19 mouse cellular contexts compared by ENCODE assay signal in the genomic region with DNA sequence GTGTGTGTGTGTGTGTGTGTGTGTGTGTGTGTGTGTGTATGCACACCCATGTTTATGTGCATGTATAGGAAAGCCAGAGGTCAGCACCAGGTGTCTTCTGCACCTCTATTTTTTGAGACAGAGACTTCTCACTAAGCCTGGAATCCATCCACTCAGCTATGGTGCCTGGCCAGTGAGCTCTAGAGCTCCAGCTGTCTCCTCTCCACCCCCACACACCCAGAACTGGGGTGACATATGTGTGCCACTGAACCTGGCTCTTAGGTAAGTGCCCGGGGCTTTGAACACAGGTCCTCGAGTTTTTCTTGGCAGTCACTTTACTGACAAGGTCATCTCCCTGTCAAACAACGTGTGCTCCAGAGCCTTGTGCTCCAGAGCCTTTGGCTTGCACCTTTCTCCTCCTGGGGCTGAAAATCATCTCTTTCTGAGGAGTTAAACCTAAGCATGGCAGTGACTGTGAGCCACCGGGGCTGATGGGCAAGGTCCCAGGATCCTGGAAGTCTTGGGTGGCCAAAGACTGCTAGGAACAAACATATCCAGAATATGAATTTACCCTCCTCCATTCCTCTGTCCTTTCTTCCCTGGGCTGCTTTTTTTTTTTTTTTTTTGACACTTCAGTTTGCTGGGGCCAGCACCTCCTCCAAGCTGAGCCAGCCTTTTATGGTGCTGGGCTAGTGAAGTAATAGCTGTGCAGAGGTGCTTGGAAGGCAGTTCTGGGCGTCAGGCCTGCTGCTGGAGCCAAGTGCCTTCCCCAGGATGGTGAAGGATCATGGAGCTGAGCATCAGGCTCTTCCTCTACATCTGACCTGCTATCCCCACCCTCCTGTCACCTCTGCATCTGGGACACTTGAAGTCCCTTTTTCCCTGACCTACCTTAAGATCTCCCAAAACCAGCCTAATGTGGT.
DNase-seq lines count a peak whose midpoint lies in the region; TF ChIP-seq lines count a peak whose summit lies in the region.
"Had no signal": no experiment of that assay in that cellular context is flagged by ENCODE, and none has a peak within 500 bp of the region (broad histone marks: within the 10 kb centered on the region; RNA-seq: fewer than 3 reads in every experiment).

No protein-coding gene starts in this region.

- H3K9me3 ChIP-seq in heart, embryonic 10.5 days, result no peaks in the 10 kb centered on the region
- H3K9me3 ChIP-seq: embryonic facial prominence, embryonic 12.5 days; forebrain, embryonic 10.5 days; hindbrain, embryonic 12.5 days had no signal

- no peaks in the 10 kb centered on the region for H3K36me3 ChIP-seq in heart, embryonic 10.5 days
- H3K36me3 ChIP-seq: embryonic facial prominence, embryonic 12.5 days; forebrain, embryonic 10.5 days; hindbrain, embryonic 12.5 days had no signal

- DNase-seq in adrenal gland, adult 2 months, result peak; percentile 14
- DNase-seq in adrenal gland, adult 8-10 months, result no peak
- no peak for DNase-seq in heart, embryonic 10.5 days (ENCODE audit: low spot score)
- DNase-seq in heart, adult 11 months, result no peak
- DNase-seq in lung, postnatal 25 days (ENCODE audit: low spot score), result peak; percentile 31
- no peak for DNase-seq in lung, adult 2 months
- DNase-seq in testis, postnatal 10 days (ENCODE audit: low spot score), result no peak
- DNase-seq in embryo, embryonic 11 days, result no peak
- DNase-seq: cerebellum, postnatal 14 days; kidney, postnatal 10 days; left cerebral cortex, postnatal 4 days; right cerebral cortex, adult 18-20 months; thymus, adult 18-20 months had no signal

- no peak overlapping the region for H3K4me3 ChIP-seq in heart, embryonic 10.5 days
- H3K4me3 ChIP-seq in lung, adult 2 months (replicated peaks; ENCODE audit: extremely low read depth, low read depth, low read length), result no peak overlapping the region
- H3K4me3 ChIP-seq: embryonic facial prominence, embryonic 12.5 days; forebrain, embryonic 10.5 days; hindbrain, embryonic 12.5 days; myocyte had no signal

- 66% methylated on average over 5 of the region's 5 CpGs for WGBS in heart, embryonic 10.5 days
- WGBS in lung, adult 2 months, result 49% methylated on average over 5 of the region's 5 CpGs

- H3K27me3 ChIP-seq in heart, embryonic 10.5 days (ENCODE audit: insufficient read depth, poor library complexity, severe bottlenecking), result peaks cover 2% of the 10 kb centered on the region; the same call in 1 of the 2 replicates
- H3K27me3 ChIP-seq: embryonic facial prominence, embryonic 12.5 days; hindbrain, embryonic 12.5 days; Patski had no signal

- TF ChIP-seq CTCF in lung, adult 2 months (IDR thresholded peaks at IDR 0.05; ENCODE audit: insufficient read depth, low read length), result no peak

- TF ChIP-seq POLR2A in lung, adult 2 months (IDR thresholded peaks at IDR 0.05; ENCODE audit: borderline replicate concordance, extremely low read depth, low read depth, low read length), result no peak

- H3K27ac ChIP-seq in heart, embryonic 10.5 days, result 0 out of 2 replicates have a peak overlapping the region, but pooled peaks have one; percentile 43
- H3K27ac ChIP-seq: embryonic facial prominence, embryonic 12.5 days; forebrain, embryonic 10.5 days; hindbrain, embryonic 12.5 days; liver, embryonic 14.5 days had no signal

- peaks cover 19% of the 10 kb centered on the region for H3K4me1 ChIP-seq in heart, embryonic 10.5 days
- H3K4me1 ChIP-seq in lung, adult 2 months (ENCODE audit: control insufficient read depth, insufficient read depth, low read length), result no peaks in the 10 kb centered on the region
- H3K4me1 ChIP-seq: embryonic facial prominence, embryonic 12.5 days had no signal

Comparison
In these comparisons a context has a peak if more than half of its experiments do, and no peak if none do; other contexts are left out.
1. DNase-seq: peak in adrenal gland, adult 2 months (single experiment) and lung, postnatal 25 days (single experiment); none in adrenal gland, adult 8-10 months (single experiment), heart, embryonic 10.5 days (single experiment), heart, adult 11 months (single experiment), lung, adult 2 months (single experiment), testis, postnatal 10 days (single experiment) and embryo, embryonic 11 days (single experiment).